Mouse (Mus musculus): Measurements from ENCODE around the gene Elovl1. TPM values are rescaled to one million over a fixed set of nuclear protein-coding genes. Genes with fewer than 3 reads are reported as not detected.

Gene Elovl1
- 135 and 139 TPM in 2 replicates for polyA plus RNA-seq (2015; fragmentation: Nextera tagmentation; extraction: Ambion mirVana)

DNA sequence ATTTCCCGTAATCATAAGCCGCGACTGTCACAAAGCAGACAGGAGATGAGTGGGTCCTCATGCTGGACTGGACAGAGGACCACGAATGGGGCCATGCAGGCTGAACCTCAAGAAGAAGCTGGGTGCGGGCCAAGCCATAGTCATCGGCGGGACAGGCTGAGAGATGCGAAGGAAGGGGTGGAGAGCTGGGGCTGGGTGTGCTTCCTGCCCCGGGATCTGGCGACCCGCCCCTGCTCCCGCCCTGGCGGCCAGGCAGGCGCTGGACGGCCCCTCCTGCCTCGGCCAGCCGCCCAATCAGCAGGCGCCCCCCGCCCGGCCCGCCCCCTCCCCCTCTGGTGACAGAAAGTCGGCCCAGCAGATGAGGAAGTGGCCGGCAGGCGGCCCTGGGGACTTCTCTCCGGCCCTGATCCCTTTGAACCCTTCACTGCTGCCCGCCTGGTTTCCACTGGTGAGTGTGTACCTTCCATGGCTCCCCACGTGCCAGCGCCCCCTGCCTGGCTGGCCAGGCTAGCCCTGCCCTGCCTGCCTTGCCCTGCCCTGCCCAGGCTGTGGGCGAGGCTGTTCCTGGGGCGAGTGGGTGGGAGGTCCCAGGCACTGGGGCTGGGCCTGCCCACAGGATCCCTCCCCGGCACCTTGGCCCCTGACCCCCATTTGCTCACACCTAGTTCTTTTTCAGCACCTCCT lies at the start of gene Elovl1:
Gene Elovl1 (plus strand): TSS at position 326 of the 684 bp plus-strand sequence.
- WGBS: under 1% methylated on average over 23 of the region's 31 CpGs
- Histone ChIP-seq H3K4me2 (ENCODE audit: low read length) (peak within 1 kb of the TSS; percentile 60), H3K4me1 (replicated peaks; ENCODE audit: insufficient read depth, low read length) (peaks cover 24% of the 10 kb centered on the region), H3K27ac (peak within 1 kb of the TSS; percentile 76), H3K9me3 (replicated peaks; ENCODE audit: low read length) (no peaks in the 10 kb centered on the region), H3K27me3 (ENCODE audit: insufficient read depth, low read length) (no peaks in the 10 kb centered on the region), H3K36me3 (ENCODE audit: insufficient read depth, low read length) (peaks cover 24% of the 10 kb centered on the region), H3K9ac (ENCODE audit: low read depth, low read length) (peak within 1 kb of the TSS; percentile 74), H3K4me3 (replicated peaks; ENCODE audit: low read depth, low read length) (peak within 1 kb of the TSS; percentile 56)
- peak; percentile 63 for TF ChIP-seq CTCF (IDR thresholded peaks at IDR 0.05; ENCODE audit: low read depth)
- DNase-seq (ENCODE audit: low spot score): peak; percentile 97
- peak; percentile 93 for ATAC-seq (replicated peaks; ENCODE audit: low FRiP score, low read depth)

DNA sequence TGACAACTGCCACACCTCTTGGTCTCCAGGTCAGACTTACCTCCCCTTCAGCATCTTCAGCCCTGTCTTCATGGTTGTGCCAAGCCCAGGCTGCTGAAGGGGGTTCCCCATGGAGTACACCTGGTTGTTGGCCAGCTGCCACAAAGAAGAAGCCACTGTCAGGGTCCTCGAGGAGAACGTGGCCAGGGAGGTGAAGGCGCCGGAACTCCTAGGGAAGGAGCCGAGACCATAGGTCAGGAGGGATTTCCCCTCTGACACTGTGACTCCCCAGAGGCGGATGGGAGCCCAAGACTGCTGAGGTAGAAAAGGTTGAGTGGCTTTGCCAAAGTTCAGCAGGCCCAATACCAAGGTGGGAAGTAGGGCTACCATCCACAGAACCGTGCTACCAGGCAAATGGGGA lies 44.6 kb upstream of the Elovl1 start:
- Histone ChIP-seq H3K9ac (ENCODE audit: low read depth, low read length) (no peak overlapping the region), H3K4me2 (ENCODE audit: low read length) (no peak overlapping the region), H3K27me3 (ENCODE audit: insufficient read depth, low read length) (no peaks in the 10 kb centered on the region), H3K4me1 (replicated peaks; ENCODE audit: insufficient read depth, low read length) (no peaks in the 10 kb centered on the region), H3K27ac (no peak overlapping the region), H3K36me3 (ENCODE audit: insufficient read depth, low read length) (peaks cover 79% of the 10 kb centered on the region), H3K4me3 (replicated peaks; ENCODE audit: low read depth, low read length) (no peak overlapping the region), H3K9me3 (replicated peaks; ENCODE audit: low read length) (no peaks in the 10 kb centered on the region)
- DNase-seq (ENCODE audit: low spot score): no peak
- WGBS: 84% methylated on average over 7 of the region's 7 CpGs
- no peak for ATAC-seq (replicated peaks; ENCODE audit: low FRiP score, low read depth)
- no peak for TF ChIP-seq CTCF (IDR thresholded peaks at IDR 0.05; ENCODE audit: low read depth)

DNA sequence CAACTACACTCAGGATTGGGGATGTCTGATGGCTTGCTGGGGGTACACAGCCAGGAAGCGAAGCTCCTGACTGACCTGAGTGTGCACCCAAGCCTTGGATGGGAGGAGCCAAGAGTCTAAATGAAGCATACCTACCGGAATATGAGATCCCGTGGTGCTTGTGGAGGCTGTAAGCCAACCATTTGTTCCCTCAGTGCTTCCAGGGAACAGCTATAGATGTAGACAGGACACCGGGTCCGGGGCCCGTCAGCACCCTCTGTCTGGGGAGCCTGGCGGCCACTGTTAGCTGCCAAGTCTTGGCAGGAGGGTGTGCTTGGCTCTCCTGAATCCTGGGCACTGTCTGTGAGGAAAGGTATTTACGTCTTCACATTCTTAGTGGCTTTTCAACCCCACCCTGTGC lies 40.6 kb upstream of the Elovl1 start:
- Histone ChIP-seq H3K4me2 (ENCODE audit: low read length) (no peak overlapping the region), H3K9me3 (replicated peaks; ENCODE audit: low read length) (no peaks in the 10 kb centered on the region), H3K27me3 (ENCODE audit: insufficient read depth, low read length) (no peaks in the 10 kb centered on the region), H3K4me3 (replicated peaks; ENCODE audit: low read depth, low read length) (no peak overlapping the region), H3K27ac (no peak overlapping the region), H3K36me3 (ENCODE audit: insufficient read depth, low read length) (peaks cover 90% of the 10 kb centered on the region), H3K4me1 (replicated peaks; ENCODE audit: insufficient read depth, low read length) (no peaks in the 10 kb centered on the region), H3K9ac (ENCODE audit: low read depth, low read length) (no peak overlapping the region)
- WGBS: 88% methylated on average over 8 of the region's 8 CpGs
- TF ChIP-seq CTCF (IDR thresholded peaks at IDR 0.05; ENCODE audit: low read depth): no peak
- DNase-seq (ENCODE audit: low spot score) (no peak), ATAC-seq (replicated peaks; ENCODE audit: low FRiP score, low read depth) (no peak)

DNA sequence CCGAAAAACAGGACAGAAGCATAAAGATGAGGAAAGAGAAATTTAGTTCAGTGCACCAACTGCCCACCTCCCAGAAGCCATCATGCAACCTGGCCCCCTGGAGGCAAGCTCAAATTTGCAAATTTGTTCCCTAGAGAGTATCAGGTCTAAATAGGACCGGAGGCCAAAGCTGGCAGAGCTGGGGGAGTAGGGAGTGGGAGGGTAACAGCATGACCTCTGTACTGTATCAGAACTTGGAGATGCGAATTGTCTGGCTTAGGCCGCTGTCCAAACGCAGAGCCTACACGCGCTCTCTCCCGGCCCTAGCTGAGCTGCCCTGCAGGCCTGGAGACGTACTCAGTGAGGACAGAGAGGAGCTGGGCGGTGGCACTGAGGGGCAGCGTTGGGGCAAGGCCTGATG lies 37.7 kb upstream of the Elovl1 start:
- DNase-seq (ENCODE audit: low spot score) (no peak), ATAC-seq (replicated peaks; ENCODE audit: low FRiP score, low read depth) (no peak)
- Histone ChIP-seq H3K4me2 (ENCODE audit: low read length) (no peak overlapping the region), H3K36me3 (ENCODE audit: insufficient read depth, low read length) (peaks cover 86% of the 10 kb centered on the region), H3K27me3 (ENCODE audit: insufficient read depth, low read length) (no peaks in the 10 kb centered on the region), H3K27ac (no peak overlapping the region), H3K9me3 (replicated peaks; ENCODE audit: low read length) (no peaks in the 10 kb centered on the region), H3K4me3 (replicated peaks; ENCODE audit: low read depth, low read length) (no peak overlapping the region), H3K9ac (ENCODE audit: low read depth, low read length) (no peak overlapping the region), H3K4me1 (replicated peaks; ENCODE audit: insufficient read depth, low read length) (no peaks in the 10 kb centered on the region)
- WGBS: 83% methylated on average over 11 of the region's 11 CpGs
- TF ChIP-seq CTCF (IDR thresholded peaks at IDR 0.05; ENCODE audit: low read depth): no peak

DNA sequence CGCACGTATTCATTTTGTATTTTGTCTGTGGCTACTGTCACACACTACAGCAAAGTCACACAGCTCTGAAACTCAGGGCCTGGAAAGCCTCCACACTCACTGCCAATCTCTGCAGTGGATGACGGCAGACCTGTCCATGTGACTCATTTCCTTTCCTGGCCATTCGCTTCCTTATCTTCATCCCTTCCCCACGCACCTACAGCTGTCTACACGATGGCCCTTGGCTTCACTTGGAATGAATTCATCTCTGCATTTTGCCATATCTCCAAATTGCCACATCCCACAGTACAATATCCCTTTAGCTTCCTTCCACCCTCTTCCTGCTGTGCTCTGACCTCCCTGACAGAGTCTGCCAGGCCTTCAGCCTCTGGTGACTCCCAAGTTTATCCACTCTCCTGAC lies 33.4 kb upstream of the Elovl1 start:
- Histone ChIP-seq H3K9ac (ENCODE audit: low read depth, low read length) (no peak overlapping the region), H3K27me3 (ENCODE audit: insufficient read depth, low read length) (no peaks in the 10 kb centered on the region), H3K4me1 (replicated peaks; ENCODE audit: insufficient read depth, low read length) (no peaks in the 10 kb centered on the region), H3K9me3 (replicated peaks; ENCODE audit: low read length) (no peaks in the 10 kb centered on the region), H3K4me3 (replicated peaks; ENCODE audit: low read depth, low read length) (no peak overlapping the region), H3K36me3 (ENCODE audit: insufficient read depth, low read length) (peaks cover 68% of the 10 kb centered on the region), H3K27ac (no peak overlapping the region), H3K4me2 (ENCODE audit: low read length) (no peak overlapping the region)
- TF ChIP-seq CTCF (IDR thresholded peaks at IDR 0.05; ENCODE audit: low read depth): no peak
- ATAC-seq (replicated peaks; ENCODE audit: low FRiP score, low read depth) (no peak), DNase-seq (ENCODE audit: low spot score) (no peak)
- WGBS: 85% methylated on average over 6 of the region's 6 CpGs

DNA sequence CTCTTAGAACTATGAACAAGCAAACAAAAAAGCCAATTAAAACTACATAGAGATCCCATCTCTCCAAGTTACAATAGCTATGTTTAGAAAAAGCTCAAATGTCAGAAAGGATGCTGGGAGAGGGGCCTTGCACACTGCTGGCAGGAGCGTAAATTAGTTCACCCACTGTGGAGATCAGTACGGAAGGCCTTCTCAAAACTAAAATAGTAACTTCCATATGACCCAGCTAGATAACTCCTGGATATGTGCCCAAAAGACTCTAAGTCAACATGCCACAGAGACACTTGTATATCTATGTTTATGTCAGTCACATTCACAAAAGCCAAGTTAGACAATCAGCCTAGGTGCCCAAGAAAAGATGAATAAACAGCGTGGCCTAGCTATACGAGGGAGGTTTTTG lies 32.6 kb upstream of the Elovl1 start:
- Histone ChIP-seq H3K36me3 (ENCODE audit: insufficient read depth, low read length) (peaks cover 66% of the 10 kb centered on the region), H3K4me3 (replicated peaks; ENCODE audit: low read depth, low read length) (no peak overlapping the region), H3K9ac (ENCODE audit: low read depth, low read length) (no peak overlapping the region), H3K4me2 (ENCODE audit: low read length) (no peak overlapping the region), H3K4me1 (replicated peaks; ENCODE audit: insufficient read depth, low read length) (no peaks in the 10 kb centered on the region), H3K27ac (no peak overlapping the region), H3K9me3 (replicated peaks; ENCODE audit: low read length) (no peaks in the 10 kb centered on the region), H3K27me3 (ENCODE audit: insufficient read depth, low read length) (no peaks in the 10 kb centered on the region)
- DNase-seq (ENCODE audit: low spot score): no peak
- WGBS: 70% methylated on average over 4 of the region's 4 CpGs
- no peak for TF ChIP-seq CTCF (IDR thresholded peaks at IDR 0.05; ENCODE audit: low read depth)
- ATAC-seq (replicated peaks; ENCODE audit: low FRiP score, low read depth): no peak

All from kidney, postnatal 0 days (tissue).